Mouse (Mus musculus): ENCODE measurements around the gene Krtap4-13. TPM values are rescaled to one million over a fixed set of nuclear protein-coding genes. Genes with fewer than 3 reads are reported as not detected.
"Not testable (repeated sequence)": the region's sequence is repeated elsewhere in the genome, so short reads cannot be mapped to it uniquely, and the experiment has no call there.

Krtap4-13 gene
- polyA plus RNA-seq, 1 experiment = not detected

DNA sequence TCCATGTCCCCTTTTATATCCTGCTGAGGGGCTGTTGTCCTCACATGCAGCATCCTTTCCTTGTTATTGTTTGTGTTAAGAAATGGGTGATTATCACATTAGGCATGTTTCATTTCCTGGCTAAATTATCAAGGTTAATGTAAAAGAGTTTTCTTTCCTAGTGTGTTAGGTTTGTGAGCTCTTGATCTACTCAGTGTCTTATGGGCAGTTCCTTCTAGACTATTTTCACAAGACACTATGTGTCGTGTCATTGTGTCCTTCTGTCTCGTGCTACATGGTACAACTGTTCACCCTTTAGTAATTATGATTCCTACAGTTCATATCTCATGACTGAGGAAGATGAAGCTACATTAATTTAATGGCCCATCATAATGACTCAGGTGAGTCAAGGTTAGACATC is 16.3 kb downstream of the Krtap4-13 start, which contains the start of gene Gm11596:
Gene Gm11596 (minus strand): TSS at position 101 of the 400 bp plus-strand sequence.
- TF ChIP-seq CTCF (IDR thresholded peaks at IDR 0.05; ENCODE audit: borderline replicate concordance, insufficient read depth, low read depth, low read length) (no peak), POLR2A (IDR thresholded peaks at IDR 0.05; ENCODE audit: borderline replicate concordance, insufficient read depth, low read length) (no peak)
- H3K4me3 ChIP-seq (replicated peaks; ENCODE audit: insufficient read depth, low read depth, low read length) = no peak within 1 kb of the TSS
- 76% methylated on average over 2 of the region's 2 CpGs for WGBS
- H3K4me1 ChIP-seq (ENCODE audit: control insufficient read depth, insufficient read depth, low read length) = no peaks in the 10 kb centered on the region
- H3K27ac ChIP-seq (ENCODE audit: insufficient read depth, low read length) = no peak within 1 kb of the TSS
- H3K27me3 ChIP-seq (ENCODE audit: control insufficient read depth, insufficient read depth, low read length) = no peaks in the 10 kb centered on the region
- no peak for DNase-seq

DNA sequence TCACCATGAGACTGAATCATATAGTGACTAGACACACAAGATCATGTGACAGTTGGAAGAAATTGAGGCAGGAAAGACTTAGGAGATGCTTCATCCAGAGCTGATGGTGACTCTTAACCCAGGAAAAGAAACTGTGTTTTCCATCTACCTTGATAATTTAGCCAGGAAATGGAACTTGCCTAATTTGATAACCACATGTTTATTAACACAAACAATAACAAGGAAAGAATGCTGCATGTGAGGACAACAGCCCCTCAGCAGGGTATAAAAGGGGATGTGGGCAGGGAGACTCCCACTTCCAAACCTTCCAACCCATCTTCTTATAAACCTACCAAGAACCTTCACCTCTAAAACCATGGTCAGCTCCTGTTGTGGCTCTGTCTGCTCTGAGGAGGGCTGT is 24.8 kb downstream of the Krtap4-13 start, which contains the start of gene Krtap4-9:
Gene Krtap4-9 (plus strand): TSS at position 301 of the 400 bp plus-strand sequence.
- not testable (repeated sequence) for H3K27me3 ChIP-seq (ENCODE audit: control insufficient read depth, insufficient read depth, low read length); H3K27ac ChIP-seq (ENCODE audit: insufficient read depth, low read length); H3K4me1 ChIP-seq (ENCODE audit: control insufficient read depth, insufficient read depth, low read length); DNase-seq; H3K4me3 ChIP-seq (replicated peaks; ENCODE audit: insufficient read depth, low read depth, low read length)

DNA sequence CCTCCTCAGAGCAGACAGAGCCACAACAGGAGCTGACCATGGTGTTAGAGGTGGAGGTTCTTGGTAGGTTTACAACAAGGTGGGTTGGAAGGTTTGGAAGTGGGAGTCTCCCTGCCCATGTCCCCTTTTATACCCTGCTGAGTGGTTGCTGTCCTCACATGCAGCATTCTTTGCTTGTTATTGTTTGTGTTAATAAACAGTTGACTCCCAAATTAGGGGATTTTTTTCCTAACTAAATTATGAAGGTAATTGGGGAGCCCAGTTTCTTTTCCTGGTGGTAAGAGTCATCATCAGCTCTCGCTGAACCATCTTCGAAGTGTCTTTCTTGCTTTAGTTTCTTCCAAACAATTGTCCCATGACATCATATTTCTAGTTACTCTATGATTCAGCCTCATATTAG is 29.1 kb downstream of the Krtap4-13 start, which contains the start of gene Krtap4-8:
Gene Krtap4-8 (minus strand): TSS at position 101 of the 400 bp plus-strand sequence.
- TF ChIP-seq POLR2A (IDR thresholded peaks at IDR 0.05; ENCODE audit: borderline replicate concordance, insufficient read depth, low read length) (no peak), CTCF (IDR thresholded peaks at IDR 0.05; ENCODE audit: borderline replicate concordance, insufficient read depth, low read depth, low read length) (no peak)
- DNase-seq = no peak
- Histone ChIP-seq H3K4me1 (ENCODE audit: control insufficient read depth, insufficient read depth, low read length) (no peaks in the 10 kb centered on the region), H3K27me3 (ENCODE audit: control insufficient read depth, insufficient read depth, low read length) (no peaks in the 10 kb centered on the region), H3K4me3 (replicated peaks; ENCODE audit: insufficient read depth, low read depth, low read length) (no peak within 1 kb of the TSS), H3K27ac (ENCODE audit: insufficient read depth, low read length) (no peak within 1 kb of the TSS)
- 97% methylated on average over 2 of the region's 2 CpGs for WGBS

DNA sequence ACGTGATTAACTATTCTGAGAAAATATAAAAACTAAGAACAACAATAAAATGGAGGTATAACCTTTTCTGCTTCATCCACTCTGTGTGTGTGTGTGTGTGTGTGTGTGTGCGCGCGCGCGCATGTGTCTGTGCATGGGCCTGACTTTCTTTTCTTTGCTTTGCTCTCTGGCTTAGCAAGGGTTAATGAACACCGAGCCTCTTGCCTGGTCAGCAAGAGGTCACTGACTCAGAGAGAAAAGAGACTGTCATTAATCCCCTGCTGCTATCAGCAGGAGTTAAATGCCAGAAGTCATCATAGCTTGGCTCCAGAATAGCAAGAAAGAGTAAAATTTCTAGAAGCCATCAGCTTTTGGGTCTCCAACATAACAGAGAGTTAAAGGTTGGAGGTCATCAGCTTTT is 31.3 kb downstream of the Krtap4-13 start:
- H3K4me1 ChIP-seq (ENCODE audit: control insufficient read depth, insufficient read depth, low read length) = no peaks in the 10 kb centered on the region
- no peak for DNase-seq
- no peak overlapping the region for H3K4me3 ChIP-seq (replicated peaks; ENCODE audit: insufficient read depth, low read depth, low read length)
- H3K27ac ChIP-seq (ENCODE audit: insufficient read depth, low read length) = no peak overlapping the region
- WGBS = 68% methylated on average over 7 of the region's 7 CpGs
- no peaks in the 10 kb centered on the region for H3K27me3 ChIP-seq (ENCODE audit: control insufficient read depth, insufficient read depth, low read length)
- TF ChIP-seq POLR2A (IDR thresholded peaks at IDR 0.05; ENCODE audit: borderline replicate concordance, insufficient read depth, low read length) (no peak), CTCF (IDR thresholded peaks at IDR 0.05; ENCODE audit: borderline replicate concordance, insufficient read depth, low read depth, low read length) (no peak)

DNA sequence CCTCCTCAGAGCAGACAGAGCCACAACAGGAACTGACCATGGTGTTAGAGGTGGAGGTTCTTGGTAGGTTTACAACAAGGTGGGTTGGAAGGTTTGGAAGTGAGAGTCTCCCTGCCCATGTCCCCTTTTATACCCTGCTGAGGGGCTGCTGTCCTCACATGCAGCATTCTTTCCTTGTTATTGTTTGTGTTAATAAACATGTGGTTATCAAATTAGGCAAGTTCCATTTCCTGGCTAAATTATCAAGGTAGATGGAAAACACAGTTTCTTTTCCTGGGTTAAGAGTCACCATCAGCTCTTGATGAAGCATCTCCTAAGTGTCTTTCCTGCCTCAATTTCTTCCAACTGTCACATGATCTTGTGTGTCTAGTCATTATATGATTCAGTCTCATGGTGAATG is 36.9 kb downstream of the Krtap4-13 start, which contains the start of gene Gm11595:
Gene Gm11595 (minus strand): TSS at position 101 of the 400 bp plus-strand sequence.
- H3K4me1 ChIP-seq (ENCODE audit: control insufficient read depth, insufficient read depth, low read length); DNase-seq; H3K27ac ChIP-seq (ENCODE audit: insufficient read depth, low read length); H3K27me3 ChIP-seq (ENCODE audit: control insufficient read depth, insufficient read depth, low read length); H3K4me3 ChIP-seq (replicated peaks; ENCODE audit: insufficient read depth, low read depth, low read length): not testable (repeated sequence)

- Histone ChIP-seq H3K4me1 (ENCODE audit: control insufficient read depth, insufficient read depth, low read length) (no peaks in the 10 kb centered on the region), H3K27ac (ENCODE audit: insufficient read depth, low read length) (no peak overlapping the region), H3K4me3 (replicated peaks; ENCODE audit: insufficient read depth, low read depth, low read length) (no peak overlapping the region), H3K27me3 (ENCODE audit: control insufficient read depth, insufficient read depth, low read length) (no peaks in the 10 kb centered on the region)
- DNase-seq = no peak
- WGBS = 82% methylated on average over 2 of the region's 2 CpGs
- no peak for TF ChIP-seq POLR2A (IDR thresholded peaks at IDR 0.05; ENCODE audit: borderline replicate concordance, insufficient read depth, low read length)
- no peak for TF ChIP-seq CTCF (IDR thresholded peaks at IDR 0.05; ENCODE audit: borderline replicate concordance, insufficient read depth, low read depth, low read length)
Measured at GRCm38 (mm10) chr11:99768410-99768809, 41.3 kb downstream of the Krtap4-13 start.

Other genes with a start within 250 kb of the Krtap4-13 start
- gene Krtap3-1, start 243.3 kb downstream of the Krtap4-13 start, polyA plus RNA-seq (2012; rRNA removed) = not detected in 2 replicates
- gene Krtap1-5, start 228.9 kb downstream of the Krtap4-13 start, polyA plus RNA-seq (2012; rRNA removed) = not detected in 2 replicates
- not detected in 2 replicates for gene Krtap1-4, start 226.2 kb downstream of the Krtap4-13 start, polyA plus RNA-seq (2012; rRNA removed)
- gene Krtap1-3, start 218.6 kb downstream of the Krtap4-13 start, polyA plus RNA-seq (2012; rRNA removed) = not detected in 2 replicates
- not detected in 2 replicates for gene Krtap9-3, start 211.8 kb downstream of the Krtap4-13 start, polyA plus RNA-seq (2012; rRNA removed)
- not detected in 2 replicates for gene Gm11938, start 206.6 kb downstream of the Krtap4-13 start, polyA plus RNA-seq (2012; rRNA removed)
- not detected in 2 replicates for gene Gm11937, start 199.7 kb downstream of the Krtap4-13 start, polyA plus RNA-seq (2012; rRNA removed)
- not detected in 2 replicates for gene Krtap2-4, start 195.0 kb downstream of the Krtap4-13 start, polyA plus RNA-seq (2012; rRNA removed)
- not detected in 2 replicates for gene Gm11562, start 189.5 kb downstream of the Krtap4-13 start, polyA plus RNA-seq (2012; rRNA removed)
- not detected in 2 replicates for gene Krtap4-1, start 181.7 kb downstream of the Krtap4-13 start, polyA plus RNA-seq (2012; rRNA removed)
- gene Krtap4-2, start 174.8 kb downstream of the Krtap4-13 start, polyA plus RNA-seq (2012; rRNA removed) = not detected in 2 replicates
- not detected in 2 replicates for gene Krtap4-7, start 165.8 kb downstream of the Krtap4-13 start, polyA plus RNA-seq (2012; rRNA removed)
- gene Gm11555, start 159.7 kb downstream of the Krtap4-13 start, polyA plus RNA-seq (2012; rRNA removed) = not detected in 2 replicates
- gene Gm11563, start 150.9 kb downstream of the Krtap4-13 start, polyA plus RNA-seq (2012; rRNA removed) = not detected in 2 replicates
- not detected in 2 replicates for gene Krtap4-6, start 143.9 kb downstream of the Krtap4-13 start, polyA plus RNA-seq (2012; rRNA removed)
- not detected in 2 replicates for gene Gm14190, start 119.2 kb downstream of the Krtap4-13 start, polyA plus RNA-seq (2012; rRNA removed)
- gene Gm14180, start 75.6 kb downstream of the Krtap4-13 start, polyA plus RNA-seq (2012; rRNA removed) = not detected in 2 replicates
- gene Gm11595, start 37.0 kb downstream of the Krtap4-13 start, polyA plus RNA-seq (2012; rRNA removed) = not detected in 2 replicates
- not detected in 2 replicates for gene Krtap4-8, start 29.2 kb downstream of the Krtap4-13 start, polyA plus RNA-seq (2012; rRNA removed)
- not detected in 2 replicates for gene Krtap4-9, start 24.7 kb downstream of the Krtap4-13 start, polyA plus RNA-seq (2012; rRNA removed)
- not detected in 2 replicates for gene Gm11596, start 16.4 kb downstream of the Krtap4-13 start, polyA plus RNA-seq (2012; rRNA removed)
- not detected in 2 replicates for gene Gm11569, start 11.0 kb downstream of the Krtap4-13 start, polyA plus RNA-seq (2012; rRNA removed)
- not detected in 2 replicates for gene Gm11554, start 5.4 kb downstream of the Krtap4-13 start, polyA plus RNA-seq (2012; rRNA removed)
- not detected in 2 replicates for gene Gm11564, start 5.8 kb upstream of the Krtap4-13 start, polyA plus RNA-seq (2012; rRNA removed)
- gene 2300003K06Rik, start 28.2 kb upstream of the Krtap4-13 start, polyA plus RNA-seq (2012; rRNA removed) = not detected in 2 replicates
- gene Krtap4-16, start 41.7 kb upstream of the Krtap4-13 start, polyA plus RNA-seq (2012; rRNA removed) = not detected in 2 replicates
- gene Gm11568, start 48.0 kb upstream of the Krtap4-13 start, polyA plus RNA-seq (2012; rRNA removed) = not detected in 2 replicates
- not detected in 2 replicates for gene Gm11559, start 54.6 kb upstream of the Krtap4-13 start, polyA plus RNA-seq (2012; rRNA removed)
- not detected in 2 replicates for gene Krtap9-1, start 63.5 kb upstream of the Krtap4-13 start, polyA plus RNA-seq (2012; rRNA removed)
- not detected in 2 replicates for gene Gm11567, start 69.3 kb upstream of the Krtap4-13 start, polyA plus RNA-seq (2012; rRNA removed)
- gene Krtap31-1, start 98.0 kb upstream of the Krtap4-13 start, polyA plus RNA-seq (2012; rRNA removed) = not detected in 2 replicates
- gene Gm11565, start 104.9 kb upstream of the Krtap4-13 start, polyA plus RNA-seq (2012; rRNA removed) = not detected in 2 replicates
- gene Krtap31-2, start 126.4 kb upstream of the Krtap4-13 start, polyA plus RNA-seq (2012; rRNA removed) = not detected in 2 replicates
- gene Krtap9-5, start 138.6 kb upstream of the Krtap4-13 start, polyA plus RNA-seq (2012; rRNA removed) = not detected in 2 replicates
- gene Krtap29-1, start 169.2 kb upstream of the Krtap4-13 start, polyA plus RNA-seq (2012; rRNA removed) = not detected in 2 replicates
- not detected in 2 replicates for gene Krtap16-1, start 176.7 kb upstream of the Krtap4-13 start, polyA plus RNA-seq (2012; rRNA removed)
- 0.30 and 0.80 TPM in 2 replicates for gene Krtap17-1, start 184.1 kb upstream of the Krtap4-13 start, polyA plus RNA-seq (2012; rRNA removed)
- gene Krt33a, start 206.3 kb upstream of the Krtap4-13 start, polyA plus RNA-seq (2012; rRNA removed) = not detected in 2 replicates
- gene Krt33b, start 220.0 kb upstream of the Krtap4-13 start, polyA plus RNA-seq (2012; rRNA removed) = not detected in 2 replicates
- gene Krt34, start 231.7 kb upstream of the Krtap4-13 start, polyA plus RNA-seq (2012; rRNA removed) = not detected in 2 replicates
- not detected in 2 replicates for gene Krt31, start 240.7 kb upstream of the Krtap4-13 start, polyA plus RNA-seq (2012; rRNA removed)

Measured in cerebellum, adult 2 months (tissue).